Mouse (Mus musculus): ENCODE results near the gene Cyp1a2. TPM values are rescaled to one million over a fixed set of nuclear protein-coding genes. Genes with fewer than 3 reads are reported as not detected.
A peak's percentile ranks its signal among the peaks of the same experiment; 100 is the strongest.

The Cyp1a2 gene
- total RNA-seq, 2 experiments from 2014 or later: 0.40 TPM; not detected in 1

DNA sequence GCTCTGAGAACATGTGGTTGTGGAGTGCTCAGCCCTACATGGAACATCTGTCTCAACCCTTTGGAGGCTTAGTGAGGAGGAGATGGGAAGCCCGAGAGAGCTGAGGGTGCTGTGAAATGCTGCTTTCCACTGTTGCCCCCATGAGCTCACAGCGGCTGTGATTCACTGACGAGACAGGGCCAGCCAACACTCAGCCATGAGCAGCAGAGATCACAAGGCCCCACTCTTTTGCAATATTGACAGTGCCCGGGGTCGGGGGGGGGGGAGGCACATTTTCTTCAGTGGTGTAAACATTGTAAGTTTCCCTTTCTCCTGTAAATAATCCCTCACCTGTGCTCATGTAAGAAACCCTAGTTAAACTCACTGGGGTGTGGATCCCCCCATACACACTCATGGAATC is 12.0 kb downstream of the Cyp1a2 start:
- no peak for DNase-seq

DNA sequence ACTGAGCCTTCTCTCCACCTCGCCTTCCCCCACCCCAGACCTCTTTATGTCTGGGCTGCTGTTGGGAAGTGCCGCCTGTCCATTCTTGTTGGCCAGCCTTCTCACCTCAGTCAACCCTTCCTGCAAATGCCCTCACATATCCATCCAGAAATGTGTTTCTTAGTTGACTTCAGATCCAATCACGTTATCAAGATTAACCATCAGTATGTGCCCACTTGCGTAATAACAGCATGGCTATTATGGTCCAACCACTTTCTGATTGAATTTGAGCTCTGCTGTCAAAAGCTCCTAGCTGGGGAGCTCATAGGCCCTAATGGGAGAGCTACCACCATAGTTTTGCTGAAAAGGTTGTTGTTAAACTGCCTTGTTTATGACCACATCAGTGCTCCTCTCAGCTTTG is 12.5 kb downstream of the Cyp1a2 start:
- DNase-seq: no peak

DNA sequence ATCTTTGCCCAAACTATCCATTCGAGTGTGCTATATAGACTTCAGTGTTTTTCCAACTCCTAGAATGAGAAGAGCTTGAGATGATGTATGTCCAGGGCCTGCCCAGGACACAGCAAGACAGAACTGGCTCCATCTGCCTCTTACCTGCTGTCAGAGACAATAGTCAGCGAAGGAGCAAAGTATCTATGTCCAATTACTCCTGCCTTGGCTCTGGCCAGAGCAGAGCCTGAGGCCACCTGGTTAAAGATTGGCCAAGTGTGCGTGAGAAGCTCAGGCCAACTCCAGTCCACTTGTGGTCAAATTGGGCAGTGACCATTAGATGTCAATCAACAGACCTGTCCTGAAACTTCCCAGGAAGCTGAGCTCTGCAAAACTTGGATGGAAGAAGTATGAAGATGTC is 13.9 kb downstream of the Cyp1a2 start:
- no peak for DNase-seq

DNA sequence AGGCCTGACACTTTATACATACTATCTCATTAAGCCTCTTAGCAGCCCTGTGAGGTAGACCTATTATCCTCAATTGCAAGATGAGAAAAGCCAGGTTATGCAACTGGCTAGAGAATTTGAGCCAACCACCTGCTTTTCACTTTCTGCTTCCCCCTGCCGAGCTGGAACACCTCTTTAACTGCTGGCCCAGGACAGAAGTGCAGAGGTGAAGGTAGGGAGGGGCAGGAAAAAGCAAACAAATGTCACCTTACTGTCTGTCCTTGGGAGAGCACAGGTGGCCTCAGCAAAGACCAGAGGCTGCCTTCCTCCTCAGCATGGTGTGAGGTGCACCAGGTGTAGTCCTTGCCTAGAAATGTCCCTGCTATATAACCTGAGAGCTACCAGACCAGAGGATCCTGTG is 15.2 kb downstream of the Cyp1a2 start:
- no peak for DNase-seq

DNA sequence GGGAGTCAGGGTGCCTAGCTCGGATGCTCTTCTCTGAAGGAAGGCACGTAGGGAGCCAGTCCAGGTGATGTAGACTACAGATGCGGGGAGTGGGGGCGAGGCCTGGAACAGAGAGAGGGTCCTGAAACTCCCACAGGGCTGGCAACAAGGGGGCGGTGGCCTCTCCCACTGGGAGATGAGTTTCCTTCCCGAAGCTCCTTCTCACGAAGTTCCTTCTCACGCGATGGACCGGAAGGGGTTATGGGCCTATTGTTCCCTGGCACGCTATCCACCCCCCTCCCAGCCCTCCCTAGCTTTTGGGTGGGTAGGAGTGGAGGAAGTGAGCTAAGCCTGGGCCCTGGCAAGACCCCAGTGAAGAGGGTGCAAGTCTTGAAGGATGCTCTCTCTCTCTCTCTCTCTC is 15.7 kb downstream of the Cyp1a2 start:
- DNase-seq: no peak

DNA sequence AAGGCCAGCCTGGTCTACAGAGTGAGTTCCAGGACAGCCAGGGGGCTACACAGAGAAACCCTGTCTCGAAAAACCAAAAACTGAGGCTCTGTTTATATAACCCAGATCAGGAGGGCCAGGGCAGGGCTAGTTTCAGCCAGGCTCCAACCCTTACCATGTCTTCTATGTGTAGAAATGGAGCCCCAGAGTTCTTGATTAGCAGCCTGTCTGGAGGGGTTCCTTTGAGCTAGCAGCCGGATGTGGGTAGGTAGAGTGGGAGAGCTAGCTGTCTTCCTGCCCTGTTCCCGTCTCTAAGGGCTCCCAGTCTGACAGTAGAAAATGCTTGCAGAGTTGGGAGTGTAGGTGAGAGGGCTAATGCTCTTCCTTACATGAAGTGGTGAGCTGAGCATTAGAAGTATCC is 16.4 kb downstream of the Cyp1a2 start:
- no peak for DNase-seq

DNA sequence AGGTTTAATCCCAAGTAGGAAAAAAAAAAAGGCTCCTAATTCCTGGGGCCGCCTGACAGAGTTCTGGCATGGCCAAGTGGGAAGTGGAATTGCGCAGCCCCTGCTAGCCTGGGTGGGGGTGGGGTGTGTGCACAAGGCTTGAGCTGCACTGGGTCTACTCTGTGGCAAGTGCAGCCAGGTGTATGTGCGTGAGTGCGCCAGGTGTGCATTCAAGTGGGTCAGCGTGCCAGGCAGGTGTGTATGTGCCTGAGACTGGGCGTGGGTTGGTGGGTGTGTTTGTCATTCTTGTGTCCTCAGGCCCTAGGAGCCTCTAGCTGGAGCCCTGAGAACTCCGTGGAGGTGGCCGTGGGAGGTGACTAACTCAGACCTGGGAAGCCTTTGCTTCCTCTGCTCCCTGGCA is 17.0 kb downstream of the Cyp1a2 start:
- no peak for DNase-seq

DNA sequence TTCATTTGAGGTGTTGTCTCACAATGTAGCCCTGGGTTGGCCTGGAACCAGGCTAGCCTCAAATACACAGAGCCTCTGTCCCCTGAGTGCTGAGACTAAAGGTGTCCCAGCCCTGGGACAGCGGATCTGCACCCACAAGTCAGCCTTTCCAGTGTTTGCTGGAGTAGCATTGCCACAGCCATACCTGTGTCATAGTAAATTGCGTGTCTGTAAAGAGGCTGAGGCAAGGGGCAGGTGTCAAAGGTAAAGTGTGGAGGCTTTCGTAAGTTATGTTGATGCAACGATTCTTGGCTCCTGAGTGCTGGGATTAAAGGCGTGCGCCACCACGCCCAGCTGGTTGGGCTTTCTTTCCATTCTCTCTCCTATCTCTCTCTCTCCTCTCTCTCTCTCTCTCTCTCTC is 18.9 kb downstream of the Cyp1a2 start:
- DNase-seq: no peak

DNA sequence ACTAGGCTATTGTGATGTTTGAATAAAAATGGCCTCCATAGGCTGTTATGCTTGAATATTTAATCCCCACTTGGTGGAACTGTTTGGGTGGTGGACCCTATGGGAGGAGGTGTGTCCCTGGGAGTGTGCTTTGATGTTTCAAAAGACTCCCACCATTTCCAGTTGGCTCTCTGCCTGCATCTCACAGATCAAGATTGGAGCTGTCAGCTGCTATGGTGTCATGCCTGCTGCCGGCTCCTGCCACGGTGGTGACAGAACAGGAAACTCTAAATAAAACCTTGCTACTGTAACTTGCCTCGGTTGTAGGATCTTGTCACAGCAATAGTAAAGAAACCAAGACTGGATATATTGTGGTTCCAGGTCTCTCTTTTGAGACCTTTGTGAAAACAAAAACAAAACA is 22.0 kb downstream of the Cyp1a2 start:
- no peak for DNase-seq

DNA sequence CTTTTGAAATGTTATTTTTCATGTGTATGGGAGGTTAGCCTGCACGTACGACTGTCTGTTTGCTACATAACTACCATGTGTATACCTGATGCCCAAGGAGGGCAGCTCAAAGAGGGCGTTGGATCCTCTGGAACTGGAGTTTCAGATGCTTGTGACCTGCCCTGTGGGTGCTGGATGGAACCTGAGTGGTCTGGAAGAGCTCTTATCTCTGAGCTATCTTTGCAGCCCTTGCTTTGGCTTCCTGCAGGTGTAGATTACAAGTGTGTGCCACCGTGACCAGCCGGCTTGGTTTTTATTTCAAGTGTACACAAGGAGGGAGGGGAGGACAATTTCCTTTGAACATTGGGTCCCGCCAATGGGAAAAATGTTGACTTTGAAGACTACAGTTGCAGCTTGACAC is 23.0 kb downstream of the Cyp1a2 start:
- DNase-seq: no peak

DNA sequence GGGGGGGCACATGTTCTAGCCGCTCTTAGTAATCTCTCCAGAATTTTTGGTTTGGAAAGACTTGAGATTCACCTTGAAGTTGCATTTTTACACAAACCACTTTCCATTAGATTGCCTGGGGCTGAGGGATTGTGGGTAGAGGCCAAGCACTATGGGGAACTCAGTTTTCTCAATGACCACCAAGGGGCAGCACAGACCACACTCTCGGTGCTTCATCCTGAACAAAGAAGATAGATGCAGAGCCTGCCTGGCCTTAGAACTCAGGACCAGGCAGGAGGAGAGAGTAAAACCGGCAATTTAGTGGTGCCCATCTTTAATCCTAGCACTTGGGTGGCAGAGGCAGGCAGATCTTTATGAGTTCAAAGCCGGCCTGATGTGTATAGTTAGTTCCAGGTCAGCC is 23.7 kb downstream of the Cyp1a2 start:
- peak; percentile 74 to 83 for DNase-seq

DNA sequence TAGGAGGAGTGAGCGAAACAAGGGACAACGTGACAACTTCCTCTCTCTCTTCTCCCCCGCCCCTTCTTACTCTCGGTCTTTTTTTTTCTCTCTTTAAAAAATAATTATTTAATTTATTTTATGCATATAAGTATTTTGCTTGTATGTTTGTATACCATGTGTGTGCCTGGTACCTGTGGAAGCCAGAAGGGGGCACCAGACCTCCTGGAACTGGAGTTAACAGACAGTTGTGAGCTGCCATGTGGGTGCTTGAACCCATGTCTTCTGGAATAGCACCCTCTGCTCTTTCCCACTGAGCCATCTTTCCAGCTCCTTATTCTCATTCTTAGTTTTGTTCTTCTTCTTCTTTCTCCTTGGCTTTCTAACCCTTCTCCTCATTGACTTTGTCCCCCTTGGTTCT is 24.5 kb downstream of the Cyp1a2 start:
- no peak for DNase-seq

DNA sequence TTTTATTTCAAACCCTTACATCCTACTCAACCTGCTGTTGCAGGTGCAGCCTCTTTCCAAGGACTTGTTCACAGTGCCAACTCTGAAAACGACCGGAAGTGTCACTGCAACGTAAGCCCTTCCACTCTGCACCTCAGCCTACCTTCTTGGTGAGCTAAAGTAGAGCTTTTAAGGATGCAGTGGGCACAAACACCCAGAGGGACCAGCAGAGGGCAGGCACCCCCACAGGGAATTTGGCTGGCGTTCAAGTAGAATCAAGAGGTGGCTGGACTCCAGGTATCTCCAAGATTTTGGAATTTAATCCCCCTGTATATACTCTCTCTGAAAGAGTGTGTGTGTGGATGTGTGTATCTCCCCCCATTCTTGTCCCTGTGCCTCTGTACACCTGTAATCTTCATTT is 25.7 kb downstream of the Cyp1a2 start:
- DNase-seq: no peak

DNA sequence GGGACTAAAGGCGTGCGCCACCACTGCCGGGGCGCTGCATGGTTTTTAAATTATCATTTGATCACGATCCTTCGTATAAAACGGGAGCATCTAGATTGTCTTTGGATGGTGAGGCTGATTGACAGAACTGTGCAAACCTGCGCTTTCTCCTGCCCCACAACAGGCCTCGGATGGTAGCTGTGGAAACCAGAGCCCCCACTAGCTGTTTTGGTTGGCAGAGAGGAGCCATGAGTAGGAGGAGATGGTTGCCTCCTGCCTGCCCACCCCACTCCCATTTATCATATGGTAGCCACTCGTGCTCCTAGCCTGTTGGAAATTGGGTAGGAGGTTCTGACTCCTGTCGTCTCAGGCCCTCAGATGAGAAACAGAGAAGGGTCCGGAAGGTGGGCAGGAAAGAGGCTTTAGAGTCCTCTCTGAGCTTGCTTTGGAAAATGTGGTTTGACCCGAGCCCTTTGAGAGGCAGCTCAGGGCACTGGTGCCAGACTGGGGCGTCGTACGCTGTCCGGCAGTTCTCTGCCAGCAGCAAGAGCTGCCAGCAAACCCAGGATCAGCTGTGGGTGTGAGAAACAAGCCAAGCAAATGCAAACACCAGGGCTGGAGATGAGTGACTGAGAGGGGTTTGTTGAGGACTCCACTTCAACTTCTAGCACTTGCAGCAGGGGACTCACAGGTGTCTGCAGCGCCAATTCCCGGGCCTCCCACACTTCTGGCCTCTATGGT is 26.7 kb downstream of the Cyp1a2 start:
- no peak for DNase-seq

DNA sequence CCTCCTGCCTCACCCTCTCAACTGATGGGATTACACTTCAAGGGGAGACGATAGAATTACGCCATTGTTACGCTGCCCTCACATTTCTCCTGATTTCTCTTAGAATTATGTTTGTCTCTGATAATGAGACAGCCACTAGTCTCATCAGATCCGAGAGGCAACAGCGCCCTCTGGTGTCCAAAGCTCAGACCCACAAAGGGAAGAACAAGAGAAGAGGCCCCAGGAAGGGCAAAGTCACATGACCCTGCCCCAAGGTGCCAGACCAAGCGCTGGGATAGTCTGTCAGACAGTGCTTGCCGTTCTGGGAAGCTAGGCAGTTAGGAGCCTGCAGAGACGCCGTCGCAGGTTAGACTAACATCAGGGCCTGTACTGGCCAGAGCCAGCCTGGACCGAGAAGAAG is 27.8 kb downstream of the Cyp1a2 start:
- DNase-seq: peak; percentile 95 to 96

DNA sequence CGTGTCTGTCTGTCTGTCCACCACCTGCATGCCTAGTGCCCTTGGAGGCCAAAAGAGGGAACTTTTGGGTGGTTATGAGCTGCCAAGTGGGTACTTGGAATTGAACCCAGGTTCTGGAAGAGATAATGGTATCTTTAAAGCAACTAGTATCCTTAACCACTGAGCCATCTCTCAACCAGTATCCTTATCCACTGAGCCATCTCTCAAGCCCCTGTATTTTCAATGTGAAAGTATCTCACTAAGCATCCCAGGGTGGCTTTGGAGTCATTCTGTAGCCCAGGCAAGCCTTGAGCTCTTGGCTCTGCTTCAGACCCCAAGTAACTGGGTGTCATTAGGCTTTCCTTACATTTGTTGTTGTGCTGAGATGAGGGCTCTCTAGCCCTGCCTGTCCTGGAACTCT is 28.5 kb downstream of the Cyp1a2 start:
- DNase-seq: no peak

DNA sequence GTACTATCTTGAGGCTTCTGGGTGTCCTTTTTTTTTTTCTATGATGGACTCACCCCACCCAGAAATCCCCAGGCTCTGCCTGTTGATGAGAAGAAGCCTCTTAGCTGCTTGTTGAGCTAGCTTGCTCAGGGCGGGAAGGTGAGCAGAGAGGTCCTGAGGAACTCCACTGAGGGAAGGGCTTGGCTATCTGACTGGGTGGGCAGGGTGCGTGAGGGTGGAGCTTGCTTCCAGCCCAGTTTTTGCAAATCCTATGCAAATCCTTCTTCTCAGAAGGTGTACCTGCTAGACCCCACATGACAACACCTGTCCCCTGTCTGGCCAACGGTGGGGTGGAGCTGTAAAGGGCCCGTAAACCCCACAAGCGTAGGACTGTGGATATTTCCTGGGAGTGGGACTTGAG is 30.2 kb downstream of the Cyp1a2 start, which contains the start of gene Csk:
TSS of gene Csk (minus strand) at position 349 of the 400 bp plus-strand sequence.
- no peak for DNase-seq

DNA sequence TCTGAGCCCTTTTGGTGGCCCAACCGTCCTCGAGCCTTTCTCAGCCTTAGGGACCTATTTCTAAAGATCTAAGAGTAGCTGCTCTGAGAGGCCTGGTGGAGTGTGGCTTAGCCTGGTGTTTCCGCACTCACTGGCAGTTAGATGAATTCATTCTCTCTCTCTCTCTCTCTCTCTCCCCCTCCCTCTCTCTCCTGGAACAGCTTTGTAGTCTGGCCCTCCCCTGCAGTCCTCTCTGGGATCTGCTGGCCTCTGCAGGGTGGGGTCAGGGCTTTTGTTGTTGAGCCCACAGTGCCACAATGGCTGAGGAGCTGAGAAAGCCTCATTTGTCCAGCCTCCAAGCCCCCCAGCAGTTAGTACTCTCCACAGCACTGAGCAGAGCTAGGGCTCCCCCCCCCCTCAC is 30.6 kb downstream of the Cyp1a2 start:
- no peak for DNase-seq

DNA sequence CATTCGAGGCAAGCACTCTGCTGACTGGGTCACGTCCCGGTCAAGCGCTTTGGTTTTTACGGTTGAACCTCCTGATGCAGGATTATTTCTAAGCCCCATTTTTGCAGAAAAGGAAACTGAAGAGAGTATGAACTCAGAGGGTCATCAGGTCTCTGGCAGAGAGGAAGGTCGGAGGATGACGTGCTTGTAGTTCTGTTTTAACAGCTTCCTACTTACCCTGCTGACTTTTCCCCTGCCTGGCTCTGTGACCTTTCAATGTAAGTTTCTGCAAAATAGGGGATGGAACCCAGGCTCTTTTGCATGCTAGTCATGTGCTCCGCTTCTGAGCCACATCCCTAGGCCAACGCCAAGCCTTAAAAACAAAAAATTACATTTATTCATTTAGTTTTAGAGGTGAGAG is 31.2 kb downstream of the Cyp1a2 start:
- no peak for DNase-seq

DNA sequence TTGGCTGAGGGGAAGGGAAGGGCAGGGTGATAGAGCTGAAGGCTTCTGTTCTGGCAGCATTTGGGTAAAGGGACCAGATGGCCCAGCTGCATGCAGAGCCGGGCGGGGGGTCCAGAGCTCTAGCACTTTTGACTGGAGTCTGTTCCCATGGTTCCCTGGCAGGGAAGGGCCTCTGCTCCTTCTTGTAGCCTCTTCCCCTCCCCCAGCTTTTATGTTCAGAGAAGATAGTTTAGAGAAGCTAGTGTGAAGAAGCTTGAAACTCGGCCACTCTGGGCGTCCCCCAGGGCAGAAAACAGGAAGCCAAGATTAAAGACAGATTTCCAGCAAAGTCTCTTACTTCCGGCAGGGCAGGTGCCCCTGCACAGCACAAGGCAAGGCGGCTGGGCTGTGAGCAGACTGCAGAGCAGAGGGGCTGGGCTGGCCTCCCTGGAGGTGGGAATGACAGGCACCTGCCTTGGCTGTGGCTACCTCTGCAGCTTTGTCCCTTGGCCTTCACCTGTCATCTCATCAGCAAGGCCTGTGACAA is 32.7 kb downstream of the Cyp1a2 start:
- DNase-seq: no peak

DNA sequence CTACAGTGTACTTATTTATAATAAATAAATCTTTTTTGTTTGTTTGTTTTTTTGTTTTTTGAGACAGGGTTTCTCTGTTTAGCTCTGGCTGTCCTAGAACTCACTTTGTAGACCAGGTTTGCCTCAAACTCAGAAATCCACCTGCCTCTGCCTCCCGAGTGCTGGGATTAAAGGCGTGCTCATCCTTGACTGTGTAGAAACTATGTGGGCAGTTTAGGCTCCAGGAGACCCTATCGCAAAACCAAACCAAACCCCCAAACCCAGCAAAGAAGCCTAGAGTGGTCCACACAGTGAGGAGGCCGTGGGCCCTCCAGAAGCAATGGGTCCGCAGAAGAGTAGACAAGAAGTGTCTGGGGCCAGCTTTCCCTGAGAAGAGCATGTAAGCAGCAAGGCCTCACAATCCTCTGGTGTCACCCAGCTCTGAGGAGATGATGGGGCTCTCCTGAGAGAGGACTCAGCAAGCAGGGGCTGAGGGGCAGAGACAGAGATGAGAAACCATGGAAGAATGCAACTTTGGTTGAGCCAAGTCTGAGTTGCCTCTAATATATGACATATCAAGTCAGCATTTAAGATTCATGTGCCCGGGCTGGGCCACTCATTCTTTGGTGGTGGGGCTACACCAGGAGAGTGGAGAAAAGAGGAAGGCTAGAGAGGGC is 33.2 kb downstream of the Cyp1a2 start:
- no peak for DNase-seq

DNA sequence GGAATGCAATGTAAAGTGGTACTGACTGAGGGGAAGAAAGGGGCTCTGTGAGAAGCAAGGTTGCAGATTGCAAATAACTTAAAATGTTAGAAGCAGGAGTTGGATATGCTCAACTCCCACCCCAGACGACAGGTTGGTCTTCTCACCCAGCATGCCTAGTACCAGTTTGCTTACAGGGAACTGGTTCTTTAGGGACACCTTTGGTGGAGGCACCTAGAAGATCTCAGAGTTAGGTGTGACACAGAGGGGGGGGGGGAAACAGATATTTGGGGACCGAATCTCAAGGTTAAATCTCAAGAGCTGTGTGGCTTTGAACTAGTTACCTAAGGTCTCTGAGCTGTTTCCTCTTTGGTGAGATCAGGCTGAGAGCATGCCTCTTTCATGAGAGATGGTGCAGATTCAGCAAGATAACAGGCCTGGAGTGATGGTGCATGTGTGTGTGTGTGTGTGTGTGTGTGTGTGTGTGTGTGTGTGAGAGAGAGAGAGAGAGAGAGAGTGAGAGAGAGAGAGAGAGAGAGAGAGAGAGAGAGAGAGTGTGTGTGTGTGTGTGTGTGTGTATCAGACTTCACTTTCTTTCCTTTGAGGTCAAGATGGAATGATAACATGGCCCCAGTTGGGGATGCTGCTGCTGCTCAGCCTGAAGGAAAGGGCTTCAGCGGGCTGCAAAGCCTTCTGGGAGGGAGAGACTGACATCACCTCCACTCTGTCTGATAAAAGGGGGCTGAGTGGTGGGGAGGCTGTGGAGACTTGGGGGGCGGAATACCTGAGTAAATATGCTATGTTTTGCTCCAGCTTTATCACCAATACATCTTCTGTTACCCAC is 36.0 kb downstream of the Cyp1a2 start:
- DNase-seq: no peak

DNA sequence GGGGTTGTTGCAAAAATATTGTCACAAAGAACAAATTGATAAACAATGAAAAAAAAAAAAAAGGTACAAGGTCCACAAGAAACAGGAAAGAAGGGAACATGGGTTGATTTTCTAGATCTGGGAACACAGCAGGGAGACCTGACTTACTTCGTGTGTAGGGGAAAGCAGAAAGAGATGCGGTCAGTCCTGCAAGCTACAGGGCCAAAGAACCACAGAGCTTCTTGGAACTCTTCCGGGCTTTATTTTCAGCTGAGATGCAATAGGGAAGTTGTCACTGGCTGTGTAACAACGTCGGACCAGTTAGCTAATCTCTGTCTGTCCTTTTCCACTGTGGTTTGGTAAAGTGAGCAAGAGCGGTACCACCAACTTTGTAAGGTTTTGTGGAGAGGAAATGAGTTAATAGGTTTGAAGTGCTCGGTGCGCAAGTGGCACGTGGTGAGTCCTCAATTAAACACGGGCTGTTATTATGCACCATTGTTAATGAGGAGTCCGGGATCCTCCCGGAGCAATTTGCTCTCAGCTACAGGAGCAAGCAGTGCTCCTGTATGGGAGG is 36.9 kb downstream of the Cyp1a2 start:
- no peak for DNase-seq

Data from adrenal gland, postnatal 36 days (tissue).